Mouse (Mus musculus): ENCODE measurements around the gene Ank2.

The Ank2 gene

DNA sequence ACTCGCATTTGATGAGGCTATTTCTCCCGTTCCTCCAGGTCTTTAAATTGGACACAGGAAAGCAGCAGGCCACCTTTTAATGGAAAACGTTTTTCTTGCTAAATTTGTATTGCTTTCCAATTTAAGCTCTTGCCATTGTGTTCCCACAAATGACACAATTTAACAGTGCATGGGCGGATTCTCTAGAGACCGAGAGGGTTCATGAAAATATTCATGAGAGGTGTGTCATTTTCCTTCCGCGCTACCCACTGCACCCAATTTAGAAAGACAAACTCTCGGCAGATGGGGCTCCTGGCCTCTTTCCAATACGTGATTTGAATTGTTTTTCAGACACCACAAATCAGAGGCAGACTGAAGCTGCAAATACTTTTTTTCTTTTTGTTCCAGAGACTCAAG lies 205.7 kb downstream of the Ank2 start:
- peak in 1 of 2 experiments; percentile 26 for DNase-seq (ENCODE audit: low spot score in 2 of 2)

DNA sequence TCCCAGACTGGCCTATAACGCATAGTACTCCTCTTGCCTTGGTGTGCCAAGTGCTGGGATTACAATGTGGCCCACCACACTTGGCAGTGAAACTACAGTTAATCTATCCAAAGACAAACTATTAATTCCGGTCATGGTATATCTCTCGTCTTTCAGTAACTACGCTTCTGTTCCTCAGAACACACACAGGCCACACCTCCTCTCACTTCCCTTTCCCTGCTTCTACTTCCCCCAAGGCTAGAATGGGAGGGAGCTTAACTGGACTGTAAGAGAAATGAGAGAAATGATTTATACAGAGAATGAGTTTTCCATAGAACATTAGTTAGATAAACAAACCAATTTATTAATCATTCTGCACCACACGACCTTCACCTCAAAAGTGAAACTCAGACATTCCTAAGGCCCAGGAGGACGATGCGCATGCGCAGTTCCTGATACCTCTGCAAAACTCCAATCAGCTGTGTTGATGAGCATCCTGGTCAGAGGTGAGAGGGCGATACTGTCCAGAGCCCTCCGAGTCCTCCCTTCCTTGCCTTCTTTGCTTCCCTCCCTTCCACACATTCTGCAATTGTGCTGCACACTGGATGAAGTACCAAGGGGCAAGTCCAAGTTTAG lies 206.2 kb downstream of the Ank2 start:
- DNase-seq (ENCODE audit: low spot score in 2 of 2): no peak

DNA sequence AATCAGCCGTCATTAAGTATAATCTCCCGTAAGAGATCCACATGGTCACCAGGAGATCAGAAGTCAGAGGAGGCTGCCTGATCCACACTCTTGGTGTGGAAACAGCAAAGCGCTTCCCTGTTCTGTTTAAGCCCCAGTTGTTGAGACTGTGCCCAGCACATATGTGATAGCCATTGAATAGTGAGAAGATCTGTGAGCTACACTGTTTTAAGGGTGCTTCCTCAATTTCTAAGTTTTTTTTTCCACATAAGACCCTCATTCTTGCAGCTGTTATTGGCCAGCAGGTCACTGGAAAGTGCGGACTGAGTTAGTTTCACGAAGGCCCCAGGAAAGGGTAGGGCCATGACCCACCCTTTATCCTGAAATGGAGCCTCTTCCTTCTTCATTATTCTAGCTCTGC lies 216.9 kb downstream of the Ank2 start:
- DNase-seq (ENCODE audit: low spot score in 2 of 2): no peak

DNA sequence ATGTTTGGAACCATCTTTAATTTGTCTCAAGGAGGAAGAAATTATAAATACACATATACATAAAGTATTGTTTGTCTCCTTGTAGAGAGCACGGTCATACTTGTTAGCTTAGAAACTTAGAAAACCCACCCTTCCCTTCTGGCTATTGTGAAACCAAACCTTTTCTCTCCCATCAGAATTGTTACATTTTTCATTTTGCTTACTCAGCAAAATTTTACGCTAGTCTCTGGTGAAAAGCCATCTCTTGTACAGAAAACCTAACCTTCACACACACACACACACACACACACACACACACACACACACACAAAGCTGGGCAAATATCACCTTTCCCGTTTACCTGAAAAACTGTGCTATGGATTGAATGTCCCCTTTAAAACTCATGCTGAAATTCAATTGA lies 217.8 kb downstream of the Ank2 start:
- no peak for DNase-seq (ENCODE audit: low spot score in 2 of 2)

DNA sequence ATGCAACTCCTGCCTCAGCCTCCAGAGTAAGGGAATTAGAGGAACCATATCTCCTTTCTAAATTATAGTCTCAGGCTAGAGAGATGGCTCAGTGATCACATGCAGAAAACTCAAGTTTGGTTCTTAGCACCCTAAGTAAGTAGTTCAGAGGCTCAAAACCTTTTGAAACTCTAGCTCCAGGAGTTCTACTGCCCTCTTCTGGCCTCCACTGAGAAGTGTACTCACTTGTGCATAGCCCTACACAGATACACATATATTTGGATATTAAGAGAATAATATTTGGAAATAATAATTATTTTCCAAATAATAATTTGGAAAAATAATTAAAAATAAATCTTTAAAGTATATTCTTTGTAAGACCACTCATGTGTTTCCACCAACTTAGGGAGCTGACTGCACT lies 218.8 kb downstream of the Ank2 start:
- DNase-seq (ENCODE audit: low spot score in 2 of 2): no peak

DNA sequence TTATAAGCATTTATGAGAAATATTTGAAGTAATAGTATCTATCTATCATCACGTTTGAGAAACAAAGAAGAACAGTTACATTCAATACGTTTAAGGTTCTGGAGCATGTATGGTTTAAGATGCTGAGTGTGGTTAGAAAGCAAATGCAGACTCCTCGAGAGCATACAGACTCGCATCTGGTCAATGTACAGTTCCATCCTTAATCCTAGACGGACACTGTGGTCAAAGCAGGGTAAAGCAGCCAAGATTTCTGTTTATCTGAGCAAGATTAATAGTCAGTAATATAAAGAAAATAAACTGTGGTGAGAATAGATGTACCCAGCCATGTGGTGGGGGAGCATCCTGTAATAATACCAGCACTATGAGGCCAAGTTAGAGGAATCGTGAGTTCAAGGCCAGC lies 223.2 kb downstream of the Ank2 start:
- DNase-seq (ENCODE audit: low spot score in 2 of 2): no peak

DNA sequence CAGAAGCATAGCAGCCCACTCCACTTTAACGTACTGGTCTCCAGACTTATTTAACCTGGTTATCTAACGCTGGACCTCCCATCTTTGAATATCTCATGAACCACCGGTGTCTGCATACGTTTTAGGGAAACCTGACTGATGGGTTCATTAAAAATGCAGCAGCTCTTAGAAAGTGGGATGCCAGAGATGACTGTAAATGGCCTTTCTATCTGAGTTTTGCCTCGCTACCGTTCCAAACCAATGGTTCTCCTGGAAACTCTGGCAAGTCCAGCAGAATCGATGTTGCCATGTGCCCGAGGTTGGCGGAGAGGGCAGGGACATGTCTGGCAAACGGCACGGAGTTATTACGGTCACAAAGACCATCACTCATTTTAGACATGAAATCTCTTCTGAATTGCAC lies 226.3 kb downstream of the Ank2 start:
- no peak for DNase-seq (ENCODE audit: low spot score in 2 of 2)

DNA sequence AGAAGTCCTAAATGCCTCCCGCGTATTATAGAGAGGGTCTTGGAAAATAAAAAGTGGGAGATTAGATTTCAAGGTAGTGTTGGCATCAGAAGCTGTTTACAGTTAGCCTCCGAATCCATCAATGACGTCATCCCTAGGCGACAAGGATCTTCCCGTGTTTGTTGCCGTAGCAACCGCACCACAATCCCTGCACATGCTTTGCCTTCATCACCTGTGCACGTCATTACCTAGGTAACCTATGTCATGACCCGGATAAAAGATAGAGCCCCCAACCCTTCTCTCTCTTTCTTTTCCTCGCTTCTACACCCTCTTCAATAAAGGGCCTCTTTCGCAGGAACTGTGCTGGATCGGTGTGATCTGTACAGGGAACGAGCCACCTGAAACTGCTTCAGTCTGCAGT lies 229.5 kb downstream of the Ank2 start:
- no peak for DNase-seq (ENCODE audit: low spot score in 2 of 2)

DNA sequence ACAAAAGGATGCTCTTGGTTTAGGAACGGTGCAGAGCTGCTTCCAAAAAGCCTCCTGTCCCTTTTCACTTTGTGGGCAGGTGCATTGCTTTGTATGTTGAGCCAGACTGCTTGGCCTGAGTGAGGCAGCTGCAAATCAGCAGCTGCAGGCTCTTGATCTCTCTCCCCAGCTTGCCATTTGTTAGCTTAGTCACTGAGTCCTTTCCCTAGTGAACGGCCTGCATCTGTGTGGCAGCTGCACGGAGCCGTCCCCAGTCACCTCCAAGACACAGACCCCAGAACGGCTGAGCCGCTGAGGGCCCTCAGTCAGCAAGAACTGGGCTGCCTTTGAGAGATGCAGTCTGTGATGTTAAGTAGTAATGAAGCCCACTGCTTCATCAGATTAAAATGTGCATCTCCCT lies 231.3 kb downstream of the Ank2 start:
- no peak for DNase-seq (ENCODE audit: low spot score in 2 of 2)

DNA sequence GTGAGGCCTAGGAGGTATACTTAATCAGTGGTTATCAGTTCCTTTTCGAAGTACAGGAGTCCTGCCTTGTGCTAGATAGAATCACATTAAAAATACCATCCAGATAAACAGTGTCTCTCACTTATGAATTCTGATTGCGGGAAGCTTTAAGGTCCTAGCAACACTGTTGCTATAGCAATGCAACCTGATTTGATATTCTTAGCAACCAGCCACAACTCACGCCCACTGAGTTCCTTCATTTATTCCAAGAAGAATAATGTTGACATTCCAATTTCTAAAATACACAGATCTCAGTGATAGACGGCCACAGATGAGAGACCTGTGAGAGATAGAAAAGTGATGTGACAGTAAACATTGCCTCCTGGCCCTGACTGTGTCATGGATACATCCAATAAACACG lies 233.4 kb downstream of the Ank2 start:
- no peak for DNase-seq (ENCODE audit: low spot score in 2 of 2)

DNA sequence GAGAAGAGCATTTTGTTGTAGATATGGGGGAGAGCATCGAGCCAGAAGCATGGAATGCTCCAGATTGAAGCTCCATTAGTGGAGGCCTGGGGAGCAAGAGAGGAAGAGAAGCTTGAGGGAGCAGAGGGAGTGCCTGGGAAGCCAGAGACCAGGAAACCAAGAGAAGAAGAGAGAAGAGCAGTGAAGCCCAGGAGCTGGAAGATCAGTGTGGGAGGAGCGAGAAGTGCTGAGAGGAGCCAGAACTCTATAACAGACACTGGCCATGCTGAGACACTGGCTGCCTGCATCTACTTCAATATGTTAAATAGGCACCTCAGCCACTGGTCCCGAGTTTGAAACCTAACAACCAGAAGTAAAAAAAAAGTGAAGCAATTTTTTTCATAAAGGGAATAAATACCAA lies 234.0 kb downstream of the Ank2 start:
- no peak for DNase-seq (ENCODE audit: low spot score in 2 of 2)

DNA sequence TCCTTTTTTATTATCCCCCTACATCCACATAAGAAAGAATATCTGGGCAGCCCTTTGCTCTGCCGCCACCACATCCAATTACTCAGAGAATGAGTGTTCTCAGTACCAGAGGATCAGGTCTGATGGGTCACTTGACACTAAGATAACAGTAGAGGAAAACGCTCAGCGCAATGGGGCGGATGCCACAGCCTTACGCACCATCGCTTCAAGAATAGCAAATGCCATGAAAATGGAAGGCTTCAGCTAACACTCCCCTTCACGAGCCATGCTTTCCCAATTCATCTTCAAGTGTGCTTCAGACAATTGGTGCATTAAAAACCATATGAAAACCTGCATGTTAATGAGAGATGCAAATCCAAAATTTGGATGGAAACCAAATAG lies 238.4 kb downstream of the Ank2 start:
- DNase-seq (ENCODE audit: low spot score in 2 of 2): no peak

DNA sequence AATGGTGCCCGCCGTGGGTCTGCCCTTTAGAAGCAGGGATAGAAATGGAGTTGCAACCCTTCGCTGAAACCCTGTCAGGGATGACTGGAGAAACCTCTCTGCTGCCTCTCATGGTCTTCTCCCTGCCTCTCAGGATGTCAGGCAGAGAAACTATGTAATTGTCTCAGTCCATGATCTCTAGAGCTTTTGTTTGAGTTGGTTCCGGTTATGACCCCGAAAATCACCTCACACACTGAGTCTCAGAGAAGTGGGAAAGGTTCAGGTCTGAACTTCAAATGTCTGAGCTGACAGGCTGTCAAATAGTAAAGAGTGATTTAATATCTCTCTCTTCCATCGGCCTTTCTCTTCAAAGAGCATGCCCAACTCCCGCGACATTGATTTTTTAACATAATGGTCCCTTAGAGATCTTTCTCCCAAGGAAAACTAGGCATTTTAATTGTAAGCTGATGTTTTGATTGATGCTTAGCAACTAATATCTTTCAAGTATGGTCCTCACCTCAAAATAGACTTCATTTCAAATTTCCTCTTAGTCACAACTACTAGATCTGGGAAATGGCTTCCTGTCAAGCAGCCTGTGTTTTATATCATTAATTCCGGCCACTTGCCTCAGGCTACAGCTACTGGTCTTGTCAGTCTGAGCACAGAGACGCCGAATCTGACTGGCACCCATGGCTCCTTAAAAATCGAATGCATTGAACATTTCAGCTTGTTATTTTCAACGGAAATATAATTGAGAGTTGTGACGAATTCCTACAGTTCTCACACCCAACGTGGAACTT lies 239.0 kb downstream of the Ank2 start:
- no peak for DNase-seq (ENCODE audit: low spot score in 2 of 2)

DNA sequence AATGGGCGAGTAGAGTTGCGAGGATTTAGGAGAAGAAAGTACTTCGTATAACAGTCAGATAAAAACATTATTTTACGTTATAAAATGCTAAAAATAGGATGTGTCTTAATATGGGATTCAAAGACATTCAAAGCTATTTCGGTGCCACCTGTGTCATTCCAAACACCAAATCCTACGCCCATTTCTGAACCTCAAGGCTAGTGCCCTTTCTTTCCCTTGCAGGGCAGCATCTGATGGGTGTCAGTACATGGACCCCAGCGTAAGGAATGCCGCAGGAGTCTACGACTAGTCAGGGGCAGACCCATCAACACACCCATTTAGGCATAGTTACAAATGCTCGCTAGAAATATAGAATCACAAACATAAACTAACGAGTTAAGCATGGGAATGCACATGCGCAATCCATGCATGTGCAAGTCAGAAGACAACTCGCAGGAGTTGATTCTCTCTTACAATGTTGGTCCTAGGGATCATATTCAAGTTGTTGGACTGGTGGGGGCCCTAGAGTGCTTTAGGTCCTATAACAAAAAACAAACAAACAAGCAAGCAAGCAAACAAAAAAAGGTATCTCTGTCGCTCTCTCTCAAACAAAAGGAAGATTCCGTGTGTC lies 240.6 kb downstream of the Ank2 start:
- no peak for DNase-seq (ENCODE audit: low spot score in 2 of 2)

DNA sequence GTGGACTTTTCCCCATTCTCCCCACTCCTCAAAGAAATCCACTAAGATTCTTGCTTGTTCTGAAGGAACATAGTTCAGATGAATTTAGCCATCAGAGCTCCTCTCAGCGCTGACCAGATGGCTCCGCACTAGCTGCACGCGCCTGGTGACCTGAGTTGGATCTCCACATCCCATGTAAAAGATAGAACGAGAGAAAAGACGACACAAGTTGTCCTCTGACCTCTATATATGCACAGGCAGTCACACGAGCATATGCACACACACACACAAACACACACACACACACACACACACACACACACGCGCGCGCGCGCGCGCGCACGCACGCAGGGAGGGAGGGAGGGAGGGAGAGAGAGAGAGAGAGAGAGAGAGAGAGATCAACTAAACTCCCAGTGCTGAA lies 241.2 kb downstream of the Ank2 start:
- DNase-seq (ENCODE audit: low spot score in 2 of 2): no peak

DNA sequence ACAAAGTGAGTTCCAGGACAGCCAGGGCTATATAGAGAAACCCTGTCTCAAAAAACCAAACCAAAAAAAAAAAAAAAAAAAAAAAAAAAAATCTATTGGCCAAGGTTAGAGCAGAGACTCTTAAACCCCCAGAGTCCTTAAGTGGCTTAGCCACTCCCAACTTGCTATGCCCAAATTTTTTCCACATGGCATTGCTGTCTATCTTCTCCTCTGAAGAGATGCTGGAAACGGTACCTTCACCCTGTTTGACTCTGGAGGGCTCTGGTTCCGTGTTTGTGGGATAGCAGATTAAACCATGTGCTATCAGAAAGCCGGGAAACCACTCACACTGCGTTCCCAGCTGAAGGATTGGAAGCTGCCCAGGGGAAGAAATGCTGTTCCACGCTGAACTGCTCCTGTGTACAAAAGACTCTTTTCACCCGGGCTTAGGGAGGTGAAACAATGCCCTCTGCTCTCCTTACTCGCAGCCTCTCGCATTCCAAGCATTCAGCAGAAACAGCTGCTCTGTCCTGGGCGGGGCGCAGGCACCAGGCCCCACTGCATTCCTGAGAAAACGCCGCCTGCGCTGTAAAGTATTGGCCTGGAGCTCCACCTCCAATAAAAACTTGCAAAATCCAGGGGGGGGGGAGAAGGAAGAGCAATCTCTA lies 241.7 kb downstream of the Ank2 start:
- DNase-seq (ENCODE audit: low spot score in 2 of 2): peak in 1 of 2 experiments; percentile 22

DNA sequence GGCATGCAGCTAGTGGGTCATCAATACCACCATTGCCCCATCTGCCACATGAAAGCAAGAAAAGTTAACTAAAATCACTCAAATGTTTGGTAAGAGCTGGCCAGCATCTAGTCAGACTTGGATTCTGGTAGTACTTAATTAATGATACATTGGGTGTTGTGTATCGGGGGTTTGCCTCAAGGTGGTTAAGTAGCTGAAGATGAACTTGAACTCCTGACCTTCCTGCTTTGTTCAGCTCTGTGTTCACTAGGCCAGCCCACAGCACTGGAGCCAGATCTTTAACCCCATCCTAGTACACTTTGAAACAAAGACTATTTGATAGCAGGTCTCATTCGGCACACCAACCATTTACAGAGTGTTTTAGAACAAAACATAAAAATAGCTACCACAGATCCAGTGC lies 242.5 kb downstream of the Ank2 start:
- DNase-seq (ENCODE audit: low spot score in 2 of 2): no peak

DNA sequence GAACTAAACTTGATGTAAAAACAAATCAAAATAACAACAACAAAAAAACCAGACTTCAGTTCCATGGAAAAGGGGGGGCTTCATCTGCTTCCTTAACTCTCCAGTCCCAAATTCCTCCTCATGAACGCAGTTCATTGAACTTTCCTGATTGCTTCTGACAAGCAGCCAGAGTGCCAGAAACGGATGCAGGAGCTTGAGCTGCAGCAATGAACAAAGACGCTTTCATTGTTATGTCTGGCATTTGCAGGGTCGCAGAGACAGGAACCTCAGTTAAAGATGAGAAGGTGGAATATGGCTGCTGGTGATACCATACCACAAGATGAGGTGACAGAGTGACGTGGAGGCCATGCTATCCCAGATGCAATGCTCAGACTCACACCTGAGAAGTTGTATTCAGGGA lies 248.2 kb downstream of the Ank2 start:
- no peak for DNase-seq (ENCODE audit: low spot score in 2 of 2)

DNA sequence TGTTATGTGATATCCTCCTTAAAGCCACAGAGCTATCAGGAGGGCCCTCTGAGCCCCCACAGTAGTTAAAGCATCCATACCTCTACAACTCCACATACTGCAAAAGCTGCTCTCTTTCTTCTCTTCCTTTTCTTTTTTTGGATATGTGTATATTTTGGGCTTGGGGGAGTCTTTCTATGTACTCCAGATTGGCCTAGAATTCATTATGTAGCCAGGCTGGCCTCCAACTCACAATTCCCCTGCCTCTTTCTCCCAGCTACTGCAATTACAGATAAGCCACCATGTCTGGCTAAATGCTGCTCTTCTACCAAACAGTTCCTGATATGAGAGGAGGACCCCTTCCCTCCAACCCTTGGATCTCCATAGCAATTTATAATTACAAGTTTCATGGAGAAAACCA lies 250.5 kb downstream of the Ank2 start:
- no peak for DNase-seq (ENCODE audit: low spot score in 2 of 2)

DNA sequence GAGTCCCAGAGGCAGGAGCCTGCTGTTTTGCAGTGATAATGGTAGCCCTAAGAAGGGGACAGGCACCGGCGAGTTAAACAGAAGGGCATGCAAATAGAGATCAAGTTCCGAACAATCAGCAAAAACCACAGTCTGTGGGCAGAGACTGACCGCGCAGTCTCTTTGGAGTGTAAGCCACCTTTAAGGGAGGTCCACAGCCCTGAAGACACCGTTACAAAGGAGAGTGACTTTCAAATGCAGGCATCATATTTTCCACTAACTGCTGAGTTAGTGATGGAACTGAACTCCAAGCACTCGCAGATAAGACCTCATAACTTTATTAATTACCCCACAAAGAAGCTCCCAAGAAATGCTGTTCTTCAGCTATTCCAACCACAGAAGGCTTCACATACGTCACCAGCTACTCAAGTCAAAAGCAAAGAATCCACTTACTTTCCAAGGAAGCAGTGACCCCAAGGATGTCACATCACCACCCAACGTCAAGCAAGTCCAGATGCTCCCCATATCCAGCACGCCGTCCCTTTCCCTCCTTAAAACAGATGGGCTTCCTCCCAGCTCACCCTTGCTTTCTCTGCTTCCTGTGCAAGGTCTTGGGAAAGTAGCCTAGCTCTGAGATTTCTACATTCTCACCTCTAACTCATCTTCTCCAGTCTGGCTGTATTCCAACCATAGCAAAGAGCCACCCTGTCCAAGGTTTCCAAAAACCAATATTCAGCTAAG lies 252.0 kb downstream of the Ank2 start:
- no peak for DNase-seq (ENCODE audit: low spot score in 2 of 2)

DNA sequence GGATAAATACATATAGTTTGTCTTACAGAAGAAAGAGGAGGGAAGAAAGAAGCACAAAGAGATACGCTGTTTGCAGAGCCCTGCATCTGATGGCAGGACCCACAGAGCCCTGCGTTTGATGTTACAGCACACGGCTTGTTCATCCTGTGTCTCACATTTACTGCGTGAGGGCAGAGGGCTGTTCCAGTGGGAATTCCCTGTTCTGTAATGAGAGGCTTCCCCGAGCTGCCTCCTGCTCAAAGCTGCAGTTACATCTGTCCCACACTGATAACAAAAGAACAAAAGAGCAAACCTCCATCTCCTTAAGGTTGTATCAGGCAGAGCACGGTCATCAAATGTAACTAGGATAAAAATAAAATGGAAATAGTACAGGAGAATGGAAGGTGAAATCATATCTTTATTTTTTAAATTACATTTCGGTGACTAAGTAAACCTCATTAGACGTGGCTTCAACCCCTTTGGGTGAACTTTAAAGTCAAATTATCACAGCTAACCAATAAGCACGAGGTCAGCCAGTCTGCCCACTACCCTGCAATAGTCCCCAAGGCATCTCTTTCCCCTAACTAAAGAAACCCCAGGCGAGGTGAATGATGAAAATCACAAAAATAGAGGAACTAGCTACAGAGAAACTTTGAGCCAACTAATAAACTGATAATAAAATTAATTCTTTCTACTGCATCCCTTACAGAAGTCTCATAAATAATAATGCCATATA lies 255.1 kb downstream of the Ank2 start:
- no peak for DNase-seq (ENCODE audit: low spot score in 2 of 2)
